Mouse (Mus musculus) liver, postnatal 0 days (tissue): ENCODE data around the gene Tymp. TPM values are rescaled to one million over a fixed set of nuclear protein-coding genes. Genes with fewer than 3 reads are reported as not detected.
A peak's percentile ranks its signal among the peaks of the same experiment; 100 is the strongest.

Source experiments
- ATAC-seq: fragments of 200-750 bp; cut with Nextera tagmentation; 2 replicates; pipeline ENCODE4 v1.8.0; 2017; ENCODE audit warnings: mild to moderate bottlenecking, moderate library complexity
- DNase-seq: peaks from one replicate; pipeline ENCODE4 v3.0.0-alpha.2; 2016
- H3K27ac ChIP-seq: fragments of 300-500 bp; sonication (generic); 2 replicates; pipeline ENCODE4 v1.5.1; 2014; ENCODE audit warnings: antibody characterized with exemption, moderate library complexity, mild to moderate bottlenecking, low read depth
- H3K27me3 ChIP-seq: fragments of 300-500 bp; sonication (generic); 2 replicates; pipeline ENCODE4 v1.6.1; 2014; ENCODE audit warnings: low read length, control low read depth, mixed read lengths; ENCODE audit not compliant: insufficient read depth
- H3K36me3 ChIP-seq: fragments of 300-500 bp; sonication (generic); replicated peaks from 2 replicates; pipeline ENCODE4 v1.6.1; 2014; ENCODE audit warnings: mild to moderate bottlenecking, control low read depth, low read length, moderate library complexity, mixed read lengths; ENCODE audit not compliant: insufficient read depth
- H3K4me1 ChIP-seq: fragments of 300-500 bp; sonication (generic); 2 replicates; pipeline ENCODE4 v1.6.1; 2014; ENCODE audit warnings: antibody characterized with exemption, mild to moderate bottlenecking, control low read depth; ENCODE audit not compliant: insufficient read depth
- H3K4me2 ChIP-seq: fragments of 300-500 bp; sonication (generic); 2 replicates; pipeline ENCODE4 v1.6.1; 2014; ENCODE audit warnings: low read depth, mild to moderate bottlenecking, low read length, moderate library complexity, mixed read lengths
- H3K4me3 ChIP-seq: fragments of 300-500 bp; sonication (generic); 2 replicates; pipeline ENCODE4 v1.5.1; 2014; ENCODE audit warnings: low read depth, low read length
- H3K9ac ChIP-seq: fragments of 300-500 bp; sonication (generic); replicated peaks from 2 replicates; pipeline ENCODE4 v1.6.1; 2014; ENCODE audit warnings: mild to moderate bottlenecking, moderate library complexity
- H3K9me3 ChIP-seq: fragments of 300-500 bp; sonication (generic); 2 replicates; pipeline ENCODE4 v1.6.1; 2016; ENCODE audit warnings: mild to moderate bottlenecking, control low read depth, low read length, mixed read lengths
- CTCF ChIP-seq: sonication (generic); IDR thresholded peaks from 2 replicates; pipeline ENCODE4 v1.5.1; 2016; ENCODE audit warnings: antibody characterized with exemption, low read depth
- EP300 ChIP-seq: IDR thresholded peaks from 2 replicates; pipeline ENCODE4 v1.6.1; 2016; ENCODE audit warnings: antibody characterized with exemption, low read depth, mild to moderate bottlenecking
- WGBS: fragments of 180-500 bp; shearing (Covaris S2); extraction: QIAGEN DNeasy Blood & Tissue Kit; methylation state at CpG from one replicate; pipeline ENCODE4 v1.1.7; 2014; ENCODE audit not compliant: insufficient replicate concordance; 5-methylcytosine and 5-hydroxymethylcytosine counted together
- polyA plus RNA-seq: library from polyadenylated mRNA; unstranded; fragments of >200 nt; fragmentation: Nextera tagmentation; extraction: Ambion mirVana; gene quantifications from 2 replicates; pipeline ENCODE4 v1.2.1, GENCODE M21; 2015

Tymp gene
- polyA plus RNA-seq, 1 experiment from 2014 or later: 7.7 TPM

GRCm38 (mm10) chr15:89355241-89356187, 21.3 kb downstream of the Tymp start, which contains the start of the genes Lmf2 and Ncaph2:
Gene Lmf2, minus strand, starts transcription at chr15:89355659.
Gene Ncaph2, plus strand, starts transcription at chr15:89355719.
- ATAC-seq: peak; percentile 94
- Histone ChIP-seq H3K4me3 (peak within 1 kb of the TSS; percentile 91), H3K9me3 (no peaks in the 10 kb centered on the region), H3K36me3 (peaks cover 42% of the 10 kb centered on the region), H3K27me3 (no peaks in the 10 kb centered on the region), H3K9ac (peak within 1 kb of the TSS; percentile 81), H3K4me1 (peaks cover 21% of the 10 kb centered on the region), H3K27ac (peak within 1 kb of the TSS; percentile 84), H3K4me2 (peak within 1 kb of the TSS; percentile 83)
- peak; percentile 98 for DNase-seq
- 0 out of 2 replicates have a peak, but pooled peaks have one; percentile 7 for TF ChIP-seq CTCF
- TF ChIP-seq EP300: peak; percentile 71; the same call in 1 of the 2 replicates
- under 1% methylated on average over 64 of the region's 64 CpGs for WGBS

- Histone ChIP-seq H3K4me2 (peak overlapping the region; percentile 83), H3K36me3 (peaks cover 36% of the 10 kb centered on the region), H3K4me1 (peaks cover 21% of the 10 kb centered on the region), H3K27me3 (no peaks in the 10 kb centered on the region), H3K4me3 (peak overlapping the region; percentile 91), H3K27ac (no peak overlapping the region), H3K9ac (peak overlapping the region; percentile 81), H3K9me3 (no peaks in the 10 kb centered on the region)
- ATAC-seq (no peak), DNase-seq (peak; percentile 21)
- WGBS: 76% methylated on average over 7 of the region's 7 CpGs
- TF ChIP-seq CTCF (no peak), EP300 (no peak)
These were observed 22.4 kb downstream of the Tymp start for GRCm38 (mm10) chr15:89354455-89354854.

GRCm38 (mm10) chr15:89353837-89354236, 23.0 kb downstream of the Tymp start:
- Histone ChIP-seq H3K27ac (no peak overlapping the region), H3K9me3 (no peaks in the 10 kb centered on the region), H3K4me3 (no peak overlapping the region), H3K4me2 (peak overlapping the region; percentile 83; the same call in 1 of the 2 replicates), H3K36me3 (peaks cover 36% of the 10 kb centered on the region), H3K9ac (no peak overlapping the region), H3K4me1 (peaks cover 21% of the 10 kb centered on the region), H3K27me3 (no peaks in the 10 kb centered on the region)
- WGBS: 92% methylated on average over 16 of the region's 16 CpGs
- no peak for TF ChIP-seq CTCF
- no peak for TF ChIP-seq EP300
- DNase-seq (no peak), ATAC-seq (no peak)

GRCm38 (mm10) chr15:89352795-89353194, 24.0 kb downstream of the Tymp start:
- DNase-seq (no peak), ATAC-seq (no peak)
- Histone ChIP-seq H3K9me3 (no peaks in the 10 kb centered on the region), H3K27me3 (no peaks in the 10 kb centered on the region), H3K27ac (no peak overlapping the region), H3K4me3 (no peak overlapping the region), H3K36me3 (peaks cover 36% of the 10 kb centered on the region), H3K9ac (no peak overlapping the region), H3K4me2 (no peak overlapping the region), H3K4me1 (peaks cover 21% of the 10 kb centered on the region)
- TF ChIP-seq EP300: no peak
- TF ChIP-seq CTCF: no peak
- WGBS: 95% methylated on average over 12 of the region's 12 CpGs

GRCm38 (mm10) chr15:89352054-89352453, 24.8 kb downstream of the Tymp start:
- Histone ChIP-seq H3K36me3 (peaks cover 31% of the 10 kb centered on the region), H3K9me3 (no peaks in the 10 kb centered on the region), H3K27ac (no peak overlapping the region), H3K27me3 (no peaks in the 10 kb centered on the region), H3K4me2 (no peak overlapping the region), H3K4me1 (peaks cover 15% of the 10 kb centered on the region), H3K9ac (no peak overlapping the region), H3K4me3 (no peak overlapping the region)
- DNase-seq: no peak
- ATAC-seq: no peak
- WGBS: 92% methylated on average over 14 of the region's 14 CpGs
- TF ChIP-seq EP300 (no peak), CTCF (no peak)

GRCm38 (mm10) chr15:89351302-89351701, 25.5 kb downstream of the Tymp start:
- DNase-seq: peak; percentile 13
- H3K4me1 ChIP-seq: peaks cover 10% of the 10 kb centered on the region
- H3K27ac ChIP-seq: no peak overlapping the region
- H3K4me2 ChIP-seq: no peak overlapping the region
- H3K36me3 ChIP-seq: peaks cover 31% of the 10 kb centered on the region
- no peak overlapping the region for H3K9ac ChIP-seq
- H3K27me3 ChIP-seq: no peaks in the 10 kb centered on the region
- no peak overlapping the region for H3K4me3 ChIP-seq
- WGBS: 91% methylated on average over 15 of the region's 15 CpGs
- no peak for TF ChIP-seq EP300
- TF ChIP-seq CTCF: no peak
- no peaks in the 10 kb centered on the region for H3K9me3 ChIP-seq
- no peak for ATAC-seq
